Mouse (Mus musculus): ENCODE measurements around the gene Taar6. TPM values are rescaled to one million over a fixed set of nuclear protein-coding genes. Genes with fewer than 3 reads are reported as not detected.

Gene Taar6
- total RNA-seq, 2 experiments from 2014 or later, result not detected

- ATAC-seq (replicated peaks; ENCODE audit: low FRiP score, poor library complexity, severe bottlenecking), result no peak
Measured at GRCm38 (mm10) chr10:23942465-23942864, 43.0 kb downstream of the Taar6 start.

GRCm38 (mm10) chr10:23938312-23938711, 47.1 kb downstream of the Taar6 start, which contains the start of gene Taar2:
Taar2 (plus strand) TSS chr10:23938572.
- no peak for ATAC-seq (replicated peaks; ENCODE audit: low FRiP score, poor library complexity, severe bottlenecking)

DNA sequence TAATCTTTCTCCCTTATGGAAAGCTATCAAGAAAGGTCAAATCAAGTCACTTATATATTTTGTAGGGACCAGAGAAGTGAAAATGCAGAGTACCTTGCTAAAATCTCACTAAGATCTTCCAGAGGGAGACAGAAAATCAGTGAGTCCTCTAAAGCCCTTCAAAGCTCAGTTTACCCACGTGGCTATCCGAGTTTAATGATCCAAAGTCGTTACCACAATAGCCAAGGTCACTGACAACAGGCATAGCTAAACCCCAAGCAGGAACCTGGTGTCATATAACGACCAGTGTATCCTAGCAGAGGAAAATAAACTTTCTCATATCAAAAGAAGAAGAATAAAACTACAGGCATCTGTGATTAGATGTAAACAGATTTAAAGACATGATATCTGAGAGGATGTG, 47.8 kb downstream of the Taar6 start:
- ATAC-seq (replicated peaks; ENCODE audit: low FRiP score, poor library complexity, severe bottlenecking), result no peak

Other genes with a start within 250 kb of the Taar6 start
- 1,063 and 1,343 TPM in 2 replicates for gene Rps12, start 198.4 kb downstream of the Taar6 start, total RNA-seq (2015; ENCODE audit: low replicate concordance)
- 294 and 583 TPM in 2 replicates for gene Rps12, start 198.4 kb downstream of the Taar6 start, total RNA-seq (2017; ENCODE audit: low replicate concordance)
- not detected in 2 replicates for gene Slc18b1, start 188.7 kb downstream of the Taar6 start, total RNA-seq (2015; ENCODE audit: low replicate concordance)
- gene Slc18b1, start 188.7 kb downstream of the Taar6 start, total RNA-seq (2017; ENCODE audit: low replicate concordance), result not detected in 2 replicates
- gene Vnn3, start 134.2 kb downstream of the Taar6 start, total RNA-seq (2015; ENCODE audit: low replicate concordance), result not detected in 2 replicates
- 4.5 TPM in 2 replicates for gene Vnn3, start 134.2 kb downstream of the Taar6 start, total RNA-seq (2017; ENCODE audit: low replicate concordance)
- not detected in 2 replicates for gene Vnn1, start 91.0 kb downstream of the Taar6 start, total RNA-seq (2015; ENCODE audit: low replicate concordance)
- gene Vnn1, start 91.0 kb downstream of the Taar6 start, total RNA-seq (2017; ENCODE audit: low replicate concordance), result not detected in 2 replicates
- gene Taar1, start 65.3 kb downstream of the Taar6 start, total RNA-seq (2015; ENCODE audit: low replicate concordance), result not detected in 2 replicates
- gene Taar1, start 65.3 kb downstream of the Taar6 start, total RNA-seq (2017; ENCODE audit: low replicate concordance), result not detected in 2 replicates
- gene Taar2, start 47.1 kb downstream of the Taar6 start, total RNA-seq (2015; ENCODE audit: low replicate concordance), result not detected in 2 replicates
- gene Taar2, start 47.1 kb downstream of the Taar6 start, total RNA-seq (2017; ENCODE audit: low replicate concordance), result not detected in 2 replicates
- not detected in 2 replicates for gene Taar3, start 36.1 kb downstream of the Taar6 start, total RNA-seq (2015; ENCODE audit: low replicate concordance)
- gene Taar3, start 36.1 kb downstream of the Taar6 start, total RNA-seq (2017; ENCODE audit: low replicate concordance), result not detected in 2 replicates
- not detected in 2 replicates for gene Taar4, start 25.2 kb downstream of the Taar6 start, total RNA-seq (2015; ENCODE audit: low replicate concordance)
- not detected in 2 replicates for gene Taar4, start 25.2 kb downstream of the Taar6 start, total RNA-seq (2017; ENCODE audit: low replicate concordance)
- gene Taar5, start 14.9 kb downstream of the Taar6 start, total RNA-seq (2015; ENCODE audit: low replicate concordance), result not detected in 2 replicates
- not detected in 2 replicates for gene Taar5, start 14.9 kb downstream of the Taar6 start, total RNA-seq (2017; ENCODE audit: low replicate concordance)
- gene Taar7a, start 7.8 kb upstream of the Taar6 start, total RNA-seq (2015; ENCODE audit: low replicate concordance), result not detected in 2 replicates
- not detected in 2 replicates for gene Taar7a, start 7.8 kb upstream of the Taar6 start, total RNA-seq (2017; ENCODE audit: low replicate concordance)
- not detected in 2 replicates for gene Taar7b, start 14.3 kb upstream of the Taar6 start, total RNA-seq (2015; ENCODE audit: low replicate concordance)
- gene Taar7b, start 14.3 kb upstream of the Taar6 start, total RNA-seq (2017; ENCODE audit: low replicate concordance), result not detected in 2 replicates
- gene Taar7d, start 41.6 kb upstream of the Taar6 start, total RNA-seq (2015; ENCODE audit: low replicate concordance), result not detected in 2 replicates
- not detected in 2 replicates for gene Taar7d, start 41.6 kb upstream of the Taar6 start, total RNA-seq (2017; ENCODE audit: low replicate concordance)
- gene Taar7e, start 52.0 kb upstream of the Taar6 start, total RNA-seq (2015; ENCODE audit: low replicate concordance), result not detected in 2 replicates
- gene Taar7e, start 52.0 kb upstream of the Taar6 start, total RNA-seq (2017; ENCODE audit: low replicate concordance), result not detected in 2 replicates
- gene Taar7f, start 63.9 kb upstream of the Taar6 start, total RNA-seq (2015; ENCODE audit: low replicate concordance), result not detected in 2 replicates
- gene Taar7f, start 63.9 kb upstream of the Taar6 start, total RNA-seq (2017; ENCODE audit: low replicate concordance), result not detected in 2 replicates
- gene Taar8a, start 90.9 kb upstream of the Taar6 start, total RNA-seq (2015; ENCODE audit: low replicate concordance), result not detected in 2 replicates
- gene Taar8a, start 90.9 kb upstream of the Taar6 start, total RNA-seq (2017; ENCODE audit: low replicate concordance), result not detected in 2 replicates
- not detected in 2 replicates for gene Taar8b, start 106.6 kb upstream of the Taar6 start, total RNA-seq (2015; ENCODE audit: low replicate concordance)
- not detected in 2 replicates for gene Taar8b, start 106.6 kb upstream of the Taar6 start, total RNA-seq (2017; ENCODE audit: low replicate concordance)
- not detected in 2 replicates for gene Taar8c, start 116.3 kb upstream of the Taar6 start, total RNA-seq (2015; ENCODE audit: low replicate concordance)
- gene Taar8c, start 116.3 kb upstream of the Taar6 start, total RNA-seq (2017; ENCODE audit: low replicate concordance), result not detected in 2 replicates
- not detected in 2 replicates for gene Taar9, start 123.9 kb upstream of the Taar6 start, total RNA-seq (2015; ENCODE audit: low replicate concordance)
- not detected in 2 replicates for gene Taar9, start 123.9 kb upstream of the Taar6 start, total RNA-seq (2017; ENCODE audit: low replicate concordance)
- gene Stx7, start 163.7 kb upstream of the Taar6 start, total RNA-seq (2015; ENCODE audit: low replicate concordance), result 25.1 and 25.4 TPM in 2 replicates
- gene Stx7, start 163.7 kb upstream of the Taar6 start, total RNA-seq (2017; ENCODE audit: low replicate concordance), result 23.7 and 25.3 TPM in 2 replicates
- not detected in 2 replicates for gene Moxd1, start 237.9 kb upstream of the Taar6 start, total RNA-seq (2015; ENCODE audit: low replicate concordance)
- not detected in 2 replicates for gene Moxd1, start 237.9 kb upstream of the Taar6 start, total RNA-seq (2017; ENCODE audit: low replicate concordance)